Mouse (Mus musculus) cerebellum, adult 9-11 months (tissue): ENCODE measurements around the gene Lmtk2.

ENCODE experiments used
- DNase-seq: peaks from one replicate; pipeline ENCODE4 v3.0.0; 2022

Lmtk2 gene

DNA sequence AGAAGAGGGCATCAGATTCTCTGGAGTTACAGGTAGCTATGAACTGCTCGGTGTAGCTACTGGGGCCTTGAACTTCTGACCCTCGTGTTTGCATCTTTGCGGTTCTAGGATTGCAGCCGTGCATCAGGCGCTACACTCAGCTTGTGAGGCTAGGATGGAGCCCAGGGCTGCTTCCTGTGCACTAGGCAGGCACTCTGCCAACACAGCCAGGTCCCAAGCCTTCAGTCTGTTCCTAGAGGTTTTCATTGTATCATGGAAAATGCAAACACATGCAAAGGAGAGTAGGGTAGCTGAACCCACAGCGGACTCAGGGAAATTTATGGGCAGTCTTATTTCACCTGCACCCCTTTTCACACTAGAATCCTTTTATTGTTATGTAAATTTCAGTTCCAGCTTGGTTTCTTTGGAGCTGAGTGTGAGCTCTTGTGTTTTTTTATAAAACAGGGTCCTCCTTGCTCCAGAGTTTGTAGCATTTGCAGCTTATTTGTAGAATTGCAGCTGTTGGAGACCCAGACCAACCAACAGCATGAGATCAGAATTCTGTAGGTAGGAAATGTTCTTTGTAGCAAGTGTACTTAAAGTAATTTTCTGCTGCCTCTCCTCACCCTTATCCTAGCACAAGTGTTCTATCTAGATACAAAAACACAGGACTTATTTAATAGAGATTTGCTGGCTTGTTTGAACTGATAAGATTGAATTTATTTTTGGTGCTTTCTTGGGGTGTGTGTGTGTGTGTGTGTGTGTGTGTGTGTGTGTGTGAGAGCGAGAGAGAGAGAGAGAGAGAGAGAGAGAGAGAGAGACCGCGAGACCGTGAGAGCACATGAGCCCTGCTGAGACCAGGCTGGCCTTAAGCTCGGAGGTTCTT, 12.6 kb downstream of the Lmtk2 start:
- peak; percentile 51 for DNase-seq

DNA sequence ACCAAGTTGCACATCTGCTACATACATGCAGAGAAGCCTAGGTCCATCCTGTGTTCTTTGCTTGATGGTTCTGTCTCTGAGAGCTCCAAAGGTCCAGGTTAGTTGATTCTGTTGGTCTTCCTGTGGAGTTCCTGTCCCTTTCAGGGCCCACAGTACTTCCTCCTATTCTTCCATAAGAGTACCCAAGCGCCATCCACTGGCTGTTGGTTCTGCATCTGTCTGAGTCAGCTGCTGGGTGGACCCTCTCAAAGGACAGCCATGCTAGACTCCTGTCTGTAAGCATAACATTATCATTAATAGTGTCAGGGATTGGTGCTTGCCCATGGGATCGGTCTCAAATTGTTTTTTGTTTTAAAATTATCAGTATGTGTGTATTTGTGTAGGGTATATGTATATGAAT, 13.8 kb downstream of the Lmtk2 start:
- DNase-seq = no peak

DNA sequence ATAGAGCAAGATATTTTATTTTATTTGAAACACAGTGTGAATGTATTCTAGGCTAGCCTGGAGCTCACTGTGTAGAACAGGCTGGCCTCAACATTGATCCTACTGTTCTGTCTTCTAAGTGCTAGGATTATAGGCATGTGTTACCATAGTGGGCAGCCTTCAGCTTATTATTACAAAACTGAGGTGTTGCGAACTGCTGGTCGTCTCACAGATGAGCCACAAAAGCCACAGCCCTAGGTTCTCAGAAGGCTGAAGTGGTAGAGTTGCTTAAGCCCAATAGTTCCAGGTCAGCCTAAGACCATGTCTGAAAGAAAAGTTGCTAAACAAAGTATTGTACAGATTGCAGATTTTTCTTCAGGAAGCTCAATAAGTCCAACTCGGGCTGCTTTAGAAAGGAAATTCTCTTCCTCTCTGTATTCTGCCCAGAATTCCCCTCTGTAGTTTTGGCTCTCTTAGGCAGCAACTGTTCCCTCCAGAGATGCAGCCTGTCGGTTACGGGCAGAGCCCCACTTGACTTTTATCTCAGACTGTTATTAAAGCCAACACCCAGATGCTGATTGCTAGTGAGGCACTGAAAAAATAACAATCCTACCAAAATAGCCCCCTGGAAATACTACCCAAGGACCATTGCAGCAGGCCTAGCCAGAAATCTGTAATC, 14.9 kb downstream of the Lmtk2 start:
- no peak for DNase-seq

DNA sequence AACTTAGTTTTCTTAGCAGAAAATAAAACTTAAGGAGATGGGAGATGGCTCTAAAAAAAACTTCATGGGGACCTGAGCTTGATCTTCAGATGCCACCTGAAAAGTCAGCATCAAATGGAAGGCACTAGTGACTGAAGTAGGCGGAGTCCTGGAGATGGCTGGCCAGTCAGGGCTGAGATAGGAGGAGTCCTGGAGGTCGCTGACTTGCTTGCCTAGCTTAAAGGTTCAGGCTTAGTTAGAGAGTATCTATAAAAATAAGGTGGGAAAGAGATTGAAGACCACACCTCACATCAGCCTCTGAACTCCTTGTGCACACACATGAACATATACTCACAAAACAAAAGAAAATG, 15.4 kb downstream of the Lmtk2 start:
- DNase-seq = no peak

DNA sequence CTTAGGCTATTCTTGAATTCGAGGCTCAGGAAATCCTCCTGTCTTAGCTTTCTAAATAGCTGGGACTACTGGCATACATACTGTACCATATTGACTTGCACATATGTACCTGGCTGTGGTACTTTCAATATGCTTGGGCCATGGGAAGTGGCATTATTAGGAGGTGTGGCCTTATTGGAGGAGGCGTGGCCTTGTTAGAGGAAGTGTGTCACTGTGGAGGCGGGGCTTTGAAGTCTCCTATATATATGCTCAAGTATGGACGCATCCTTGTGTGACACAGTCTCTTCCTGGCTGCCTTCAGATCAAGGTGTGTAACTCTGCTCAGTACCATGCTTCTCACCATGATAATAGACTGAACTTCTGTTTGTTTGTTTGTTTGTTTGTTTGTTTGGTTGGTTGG, 18.0 kb downstream of the Lmtk2 start:
- no peak for DNase-seq

DNA sequence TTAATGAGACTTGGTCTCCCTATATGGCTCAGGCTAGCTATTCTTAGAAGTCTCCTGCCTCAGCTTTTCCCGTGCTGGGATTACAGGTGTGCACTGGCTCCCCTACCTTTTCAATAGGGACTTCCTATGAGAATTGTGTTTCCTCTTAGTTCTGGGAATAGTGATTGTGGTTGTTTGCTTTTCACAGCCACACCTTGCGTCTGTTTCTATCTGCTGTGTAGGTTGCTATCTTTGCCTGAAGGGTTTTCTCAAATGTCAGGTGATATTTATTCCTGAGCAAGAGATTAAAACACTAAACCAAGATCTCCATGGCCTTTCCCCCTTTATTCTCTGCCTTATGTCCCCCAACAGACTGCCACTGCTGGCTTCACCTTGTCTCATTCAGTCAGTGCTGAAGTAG, 19.1 kb downstream of the Lmtk2 start:
- no peak for DNase-seq

DNA sequence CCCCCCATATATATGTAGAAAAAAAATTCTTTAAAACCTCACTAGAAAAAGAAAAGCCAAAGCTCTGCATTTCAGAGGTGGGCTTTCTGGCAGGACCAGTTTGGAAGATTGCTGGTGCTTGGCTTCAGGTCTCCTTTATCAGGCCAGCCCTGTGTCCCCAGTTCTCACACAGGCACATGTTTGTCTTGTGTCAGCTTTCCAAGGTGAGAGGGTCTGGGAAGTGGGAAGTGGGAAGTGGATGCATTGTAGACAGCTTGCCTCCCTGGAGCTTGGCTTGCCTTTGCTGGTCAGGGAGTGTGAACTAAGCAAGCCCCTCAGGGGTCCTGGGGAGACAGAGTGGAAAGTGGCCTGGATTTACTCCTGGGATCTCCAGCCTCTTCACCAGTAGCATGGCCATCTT, 21.3 kb downstream of the Lmtk2 start:
- no peak for DNase-seq

DNA sequence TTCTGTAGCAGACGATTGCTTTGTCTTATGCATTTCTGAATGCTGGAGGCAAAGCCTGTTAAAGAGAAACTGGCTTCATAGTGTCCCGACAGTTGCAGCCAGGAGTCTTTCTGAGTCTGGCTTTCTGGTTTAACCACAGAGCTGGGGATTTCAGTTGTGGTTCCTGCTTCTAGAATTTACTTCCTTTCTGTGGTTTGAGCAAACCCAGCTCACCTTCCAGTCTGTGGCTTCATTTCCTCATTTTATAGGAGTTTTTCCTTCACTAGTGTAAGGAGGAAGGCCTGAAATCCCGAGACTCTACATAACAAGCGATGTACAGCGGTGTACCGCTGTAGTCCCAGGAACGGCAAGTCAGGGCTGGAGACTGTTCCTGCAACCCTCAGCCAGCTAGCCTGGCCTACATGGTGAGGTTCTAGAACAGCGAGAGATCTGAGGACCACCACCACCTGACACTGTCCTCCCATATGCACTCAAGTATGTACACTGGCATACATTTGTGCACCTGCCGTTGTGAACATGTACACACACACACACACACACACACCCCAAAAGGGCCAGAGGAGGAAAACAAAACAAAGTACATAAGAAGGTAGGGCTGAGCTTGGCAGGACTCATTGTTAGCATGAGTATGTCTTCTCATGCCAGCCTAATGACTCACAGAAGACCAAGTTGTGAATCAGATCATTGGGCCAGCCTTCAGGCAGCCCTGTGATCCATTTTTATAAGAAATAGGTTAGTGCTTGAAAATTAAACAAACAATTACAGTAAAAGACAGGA, 25.9 kb downstream of the Lmtk2 start:
- no peak for DNase-seq

DNA sequence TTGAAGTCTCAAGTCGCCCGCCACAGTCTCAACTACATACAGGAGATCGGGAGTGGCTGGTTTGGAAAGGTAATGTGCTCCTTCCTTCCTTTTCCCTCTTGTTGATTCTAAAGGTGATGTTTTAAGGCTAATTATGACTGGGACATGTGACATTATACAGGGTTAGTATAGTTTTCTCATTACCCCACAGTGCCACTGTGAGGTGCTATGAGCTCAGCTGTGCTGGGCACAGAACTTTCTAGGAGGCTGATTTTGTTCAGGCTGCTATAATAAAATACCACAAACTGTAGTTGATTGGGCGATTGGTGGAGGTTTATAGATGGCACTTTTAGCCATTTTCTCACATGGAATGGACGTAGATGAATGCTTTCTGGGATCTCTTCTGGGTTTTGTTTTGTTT, 43.3 kb downstream of the Lmtk2 start:
- no peak for DNase-seq

DNA sequence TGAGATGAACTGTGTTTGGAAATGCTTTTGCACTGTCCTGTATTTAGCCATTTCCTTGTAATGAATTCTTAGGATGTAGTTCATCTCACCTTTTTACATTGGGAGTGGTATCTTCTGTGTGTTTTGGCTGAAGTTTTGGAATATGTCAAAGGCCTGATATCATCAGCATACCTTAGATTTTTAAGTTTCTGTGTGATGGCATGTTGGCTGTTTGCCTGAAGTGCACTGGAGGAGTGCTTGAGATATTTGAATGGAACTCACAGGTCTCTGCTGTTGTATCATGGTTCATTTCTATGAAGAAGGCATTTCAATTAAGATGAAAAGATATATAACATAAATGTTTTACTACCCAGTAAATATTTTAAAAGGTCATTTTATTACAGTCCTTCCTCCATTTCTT, 46.7 kb downstream of the Lmtk2 start:
- no peak for DNase-seq

DNA sequence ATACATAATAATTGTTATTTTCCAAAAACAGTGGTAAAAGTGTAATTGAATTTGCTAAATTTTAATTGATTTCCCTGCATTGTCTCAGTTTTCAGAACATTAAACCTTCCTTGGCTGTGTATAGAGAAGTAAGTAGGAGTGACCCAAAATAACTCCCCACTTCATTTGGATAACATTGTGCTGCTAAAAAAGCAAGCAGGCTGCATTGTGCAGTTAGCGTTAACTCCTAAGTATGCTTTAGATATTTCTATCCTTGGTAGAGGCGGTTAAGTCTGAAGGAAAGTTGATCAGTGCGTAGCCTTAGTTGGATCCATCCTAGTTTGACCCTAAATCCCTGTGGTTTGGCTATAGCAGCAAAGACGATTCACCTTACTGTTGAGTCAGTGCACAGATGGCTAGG, 49.3 kb downstream of the Lmtk2 start:
- DNase-seq = no peak

DNA sequence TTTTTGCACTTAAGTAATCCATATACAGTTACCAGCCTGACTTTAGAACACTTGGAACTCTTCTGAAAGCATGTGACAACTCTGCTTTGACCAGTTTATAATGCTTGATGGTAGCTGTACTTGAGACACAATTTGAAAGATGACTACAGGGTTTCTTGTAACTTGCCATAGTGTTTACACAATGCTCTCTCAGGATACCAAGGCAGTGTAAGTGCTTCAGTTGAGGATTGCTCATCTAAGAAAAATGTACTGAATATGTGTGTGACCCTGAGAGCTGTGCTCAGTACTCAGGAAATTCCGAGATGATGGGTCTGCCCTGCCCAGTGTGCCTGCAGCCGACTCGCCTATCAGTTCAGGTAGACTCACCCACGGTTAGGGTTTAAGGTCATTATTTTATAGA, 51.0 kb downstream of the Lmtk2 start:
- DNase-seq = no peak

DNA sequence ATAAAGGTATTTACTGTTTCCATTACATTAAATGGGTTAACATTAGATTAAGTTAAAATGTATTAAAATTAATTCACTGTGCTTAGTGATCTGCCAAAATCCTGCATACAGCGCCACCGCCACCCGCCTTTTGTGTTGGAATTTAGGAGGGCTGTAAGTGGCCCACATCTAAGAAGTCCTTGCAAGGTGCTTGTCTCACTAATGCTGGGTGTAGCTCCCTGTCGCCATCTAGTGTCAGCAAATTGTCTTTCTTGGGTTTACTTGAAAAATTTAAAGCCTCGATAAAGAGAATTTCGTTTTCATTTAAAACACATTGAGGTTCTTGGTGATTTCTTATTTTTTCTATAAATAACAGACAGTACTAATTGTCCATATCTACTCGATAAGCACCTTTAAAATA, 54.3 kb downstream of the Lmtk2 start:
- peak; percentile 68 for DNase-seq

DNA sequence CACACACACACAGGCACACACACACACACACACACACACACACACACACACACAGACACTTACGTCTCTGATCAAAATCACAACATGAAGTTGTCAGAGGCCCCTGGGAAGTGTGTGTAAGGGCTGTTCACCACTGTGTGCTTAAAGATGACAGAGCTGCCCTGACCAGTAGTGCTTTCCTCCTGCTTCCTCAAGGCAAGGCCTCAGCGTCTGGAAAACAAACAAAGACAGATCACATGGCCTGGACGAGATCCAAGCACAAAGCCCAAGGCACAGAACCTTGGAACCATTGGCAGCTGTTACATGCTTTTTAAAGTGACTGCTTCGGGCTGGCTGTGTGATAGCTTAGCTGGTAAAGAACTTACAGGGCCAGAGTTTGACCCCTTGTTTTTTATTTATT, 58.4 kb downstream of the Lmtk2 start:
- DNase-seq = peak; percentile 47

DNA sequence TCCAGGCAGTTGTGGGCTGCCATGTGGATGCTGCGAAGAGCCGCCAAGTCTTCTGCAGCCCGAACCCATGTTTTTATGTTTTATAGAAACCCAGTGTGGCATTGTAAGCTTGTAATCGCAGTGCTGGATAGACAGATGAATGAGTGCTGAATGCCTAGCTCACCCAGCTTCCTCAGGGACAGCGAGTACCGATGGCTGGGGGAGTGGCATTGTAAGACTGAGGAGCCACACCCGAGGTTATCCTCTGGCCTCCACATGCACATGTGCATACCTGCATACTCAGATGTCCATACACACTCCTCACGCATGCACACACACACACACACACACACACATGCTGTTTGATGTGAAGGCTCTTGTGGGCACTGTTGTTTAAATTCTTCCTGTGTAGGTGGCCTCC, 58.9 kb downstream of the Lmtk2 start:
- no peak for DNase-seq

DNA sequence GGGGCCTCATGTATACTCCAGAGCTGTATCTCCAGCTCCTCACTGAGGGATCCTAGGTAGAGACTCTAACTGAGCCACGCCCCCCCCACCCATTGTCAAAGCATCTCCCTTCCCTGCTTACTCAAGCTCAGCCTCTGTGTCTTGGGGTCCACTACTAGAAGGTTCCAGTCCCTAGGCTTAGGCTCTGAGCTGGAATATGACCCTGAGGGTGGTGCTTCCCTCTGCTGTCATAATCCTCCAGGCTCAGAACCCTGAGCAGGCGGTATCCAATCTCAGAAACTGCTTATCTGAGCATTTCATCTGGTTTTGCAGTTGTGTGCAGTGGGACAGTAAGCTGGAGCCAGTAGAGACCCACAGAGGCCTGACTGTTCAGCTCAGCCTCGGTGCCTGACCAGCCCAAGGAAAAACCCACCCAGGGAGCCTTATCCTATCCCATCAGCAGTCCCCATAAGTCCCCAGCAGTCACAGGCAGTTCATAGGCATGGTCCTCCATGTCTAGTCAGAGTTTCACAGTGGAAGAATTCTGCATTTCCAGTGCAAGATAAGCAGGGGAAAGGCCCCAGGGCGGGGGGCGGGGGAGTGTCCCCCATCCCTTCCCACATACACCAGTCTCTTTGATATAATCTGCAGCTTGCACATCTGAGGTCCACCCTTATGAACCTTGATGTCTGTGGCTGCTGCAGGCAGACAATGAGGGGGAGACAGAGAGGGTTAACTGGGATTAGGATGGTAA, 62.0 kb downstream of the Lmtk2 start:
- DNase-seq = no peak

DNA sequence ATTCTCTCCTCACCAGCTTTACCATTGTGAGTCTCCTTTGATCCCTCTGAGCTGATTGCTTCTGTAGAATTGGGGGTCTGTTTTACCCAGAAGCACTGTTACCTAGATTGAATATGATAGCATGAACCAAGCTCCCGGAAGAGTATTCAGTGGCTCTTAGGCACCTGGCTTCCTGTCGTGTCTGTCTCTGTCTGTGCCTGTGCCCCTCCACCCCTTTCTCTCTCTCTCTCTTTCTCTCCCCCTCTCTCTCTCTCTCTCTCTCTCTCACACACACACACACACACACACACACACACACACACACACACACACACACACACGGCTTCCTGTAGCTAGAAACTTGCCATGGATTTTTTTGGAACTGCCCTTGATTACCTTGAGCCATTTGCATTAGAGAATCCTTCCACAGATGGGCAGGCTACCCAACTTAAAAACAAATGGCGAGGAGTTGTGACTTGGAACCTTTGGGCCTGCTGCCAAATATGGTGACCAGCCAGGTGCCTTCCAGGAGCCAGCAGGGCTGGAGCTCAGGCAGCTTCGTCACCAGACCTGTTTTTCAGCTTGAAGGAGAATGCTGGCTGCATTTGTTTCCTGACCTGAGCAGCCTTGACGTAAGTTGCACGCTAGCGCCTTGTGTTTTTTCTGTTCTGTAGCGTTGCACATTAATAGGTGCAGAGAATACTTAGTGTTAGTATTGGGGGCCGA, 62.7 kb downstream of the Lmtk2 start:
- DNase-seq = peak; percentile 82

DNA sequence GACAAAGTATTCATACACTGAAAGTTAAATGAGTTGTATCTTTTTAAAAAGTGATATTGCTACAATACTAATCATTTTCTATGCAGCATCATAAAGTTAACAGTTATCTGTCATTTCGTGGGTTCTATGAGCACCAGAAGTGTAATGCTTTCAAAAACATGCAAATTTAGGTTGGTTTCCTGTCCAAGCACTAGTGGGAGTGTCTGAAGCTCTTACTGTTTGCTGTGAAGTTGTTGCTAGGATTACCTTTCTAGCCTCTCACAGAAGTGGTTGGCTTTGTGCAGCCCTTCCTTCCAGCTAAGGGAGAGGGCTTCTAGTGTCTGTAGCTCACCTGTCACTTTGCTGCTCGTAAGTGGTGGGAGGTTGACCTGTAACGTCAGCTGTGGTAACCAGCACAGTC, 65.5 kb downstream of the Lmtk2 start:
- DNase-seq = no peak

DNA sequence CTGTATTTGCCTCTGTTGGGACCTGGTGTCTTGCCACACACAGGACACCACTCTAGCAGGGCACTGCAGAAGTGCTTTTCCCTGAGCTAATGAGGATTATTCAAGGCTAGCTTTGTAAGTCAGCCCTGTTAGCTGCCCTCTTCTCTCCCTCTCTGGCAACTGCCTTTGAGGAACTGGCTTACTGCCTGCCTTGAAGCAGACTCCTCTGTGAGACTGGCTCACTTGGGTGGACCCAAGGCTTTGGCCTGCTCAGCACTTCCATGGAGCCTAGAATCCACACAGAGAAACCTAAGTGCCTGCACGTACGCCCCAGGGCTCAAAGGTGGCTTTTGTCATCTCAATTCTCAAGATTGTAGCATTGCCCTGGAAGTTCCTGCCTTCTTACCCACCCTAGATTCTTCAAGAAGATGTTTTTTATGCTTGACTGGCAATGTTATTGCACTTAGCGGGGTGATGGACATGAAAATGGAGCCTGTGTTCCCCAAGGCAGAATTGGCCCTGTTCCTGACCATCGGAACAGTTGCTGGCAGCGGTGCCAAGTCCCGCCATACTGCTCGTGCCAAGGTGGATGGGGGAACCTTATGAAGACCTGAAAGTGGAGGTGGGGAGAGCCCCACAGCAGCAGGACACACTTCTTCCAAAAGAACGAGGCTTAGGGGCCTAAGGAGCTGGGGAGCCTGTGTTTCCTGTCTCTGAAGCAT, 69.2 kb downstream of the Lmtk2 start:
- no peak for DNase-seq

DNA sequence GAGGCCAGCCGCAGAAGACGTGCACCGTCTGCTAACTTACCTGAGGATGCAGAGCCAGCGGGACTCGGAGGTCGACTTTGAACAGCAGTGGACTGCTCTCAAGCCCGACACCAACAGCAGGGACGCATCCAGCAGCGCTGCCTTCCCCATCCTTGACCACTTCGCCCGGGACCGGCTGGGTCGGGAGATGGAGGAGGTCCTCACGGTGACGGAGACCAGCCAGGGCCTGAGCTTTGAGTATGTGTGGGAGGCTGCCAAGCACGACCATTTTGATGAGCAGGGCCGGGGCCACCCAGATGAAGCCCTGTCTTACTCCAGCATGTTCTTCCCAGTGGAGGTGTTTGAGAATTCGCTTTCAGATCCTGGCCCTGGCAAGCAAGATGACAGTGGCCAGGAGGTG, 73.4 kb downstream of the Lmtk2 start:
- DNase-seq = no peak

DNA sequence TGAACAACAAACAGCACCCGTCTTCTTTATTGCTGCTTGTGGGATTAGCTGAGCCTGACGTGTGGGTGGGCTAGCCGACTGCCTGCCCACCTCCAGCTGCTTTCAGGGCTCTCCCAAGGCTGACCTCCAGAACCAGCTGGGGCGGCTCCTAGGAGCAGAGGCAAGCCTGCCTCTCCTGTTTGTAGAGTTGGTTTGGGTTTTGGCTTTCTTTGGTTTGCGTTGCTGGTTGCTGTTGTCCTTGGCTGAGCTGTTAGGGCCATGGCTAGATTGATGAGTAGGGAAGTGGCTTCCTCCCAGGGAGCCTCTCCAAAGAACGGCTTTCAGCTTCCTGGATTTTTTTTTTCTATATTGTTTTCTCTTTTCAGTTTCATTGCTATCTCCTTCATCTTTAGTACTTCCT, 78.0 kb downstream of the Lmtk2 start:
- DNase-seq = no peak

DNA sequence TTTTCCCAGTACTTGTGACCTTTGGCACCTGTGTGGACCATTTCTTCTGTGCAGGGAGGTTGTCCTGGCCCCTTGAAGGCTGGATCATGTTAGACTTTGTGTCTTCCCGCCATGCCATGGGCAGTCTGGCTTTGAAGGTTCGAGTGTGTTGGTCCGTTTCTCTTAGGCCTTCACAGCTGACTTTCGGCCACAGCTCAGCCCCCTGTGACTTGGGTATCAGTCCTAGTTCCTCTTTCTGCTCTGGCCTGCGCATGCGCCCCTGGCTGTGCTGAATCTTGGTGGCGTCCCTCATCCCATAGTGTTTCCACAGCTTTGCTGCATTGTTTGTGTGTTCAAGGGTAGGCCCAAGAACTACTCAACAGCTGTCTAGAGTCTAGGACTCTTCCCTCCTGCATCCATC, 81.0 kb downstream of the Lmtk2 start:
- DNase-seq = no peak
